Mouse (Mus musculus) bone marrow, adult 2 months (tissue): ENCODE measurements around the gene Epdr1.

Experiments used
- CTCF ChIP-seq: fragments of 200-500 bp; IDR thresholded peaks from 2 replicates; pipeline ENCODE4 v1.5.1; 2011; ENCODE audit warnings: low read length, control low read depth; ENCODE audit not compliant: control insufficient read depth, insufficient read depth
- POLR2A ChIP-seq: fragments of 200-500 bp; IDR thresholded peaks from 2 replicates; pipeline ENCODE4 v1.6.1; 2011; ENCODE audit warnings: low read depth, mild to moderate bottlenecking, control low read depth, low read length, borderline replicate concordance; ENCODE audit not compliant: control insufficient read depth

- TF ChIP-seq CTCF = no peak
- no peak for TF ChIP-seq POLR2A
Measured at GRCm38 (mm10) chr13:19562510-19562909, 57.2 kb downstream of the Epdr1 start.
